Mouse (Mus musculus) retina, embryonic 14.5 days (tissue): ENCODE measurements around the gene Acacb.
A peak's percentile ranks its signal among the peaks of the same experiment; 100 is the strongest.

Experiments
- DNase-seq: peaks from one replicate; pipeline ENCODE4 v3.0.0-alpha.2; 2015; ENCODE audit warnings: low spot score

Acacb gene

GRCm38 (mm10) chr5:114176548-114177400 is 30.4 kb downstream of the Acacb start:
- DNase-seq: no peak

DNA sequence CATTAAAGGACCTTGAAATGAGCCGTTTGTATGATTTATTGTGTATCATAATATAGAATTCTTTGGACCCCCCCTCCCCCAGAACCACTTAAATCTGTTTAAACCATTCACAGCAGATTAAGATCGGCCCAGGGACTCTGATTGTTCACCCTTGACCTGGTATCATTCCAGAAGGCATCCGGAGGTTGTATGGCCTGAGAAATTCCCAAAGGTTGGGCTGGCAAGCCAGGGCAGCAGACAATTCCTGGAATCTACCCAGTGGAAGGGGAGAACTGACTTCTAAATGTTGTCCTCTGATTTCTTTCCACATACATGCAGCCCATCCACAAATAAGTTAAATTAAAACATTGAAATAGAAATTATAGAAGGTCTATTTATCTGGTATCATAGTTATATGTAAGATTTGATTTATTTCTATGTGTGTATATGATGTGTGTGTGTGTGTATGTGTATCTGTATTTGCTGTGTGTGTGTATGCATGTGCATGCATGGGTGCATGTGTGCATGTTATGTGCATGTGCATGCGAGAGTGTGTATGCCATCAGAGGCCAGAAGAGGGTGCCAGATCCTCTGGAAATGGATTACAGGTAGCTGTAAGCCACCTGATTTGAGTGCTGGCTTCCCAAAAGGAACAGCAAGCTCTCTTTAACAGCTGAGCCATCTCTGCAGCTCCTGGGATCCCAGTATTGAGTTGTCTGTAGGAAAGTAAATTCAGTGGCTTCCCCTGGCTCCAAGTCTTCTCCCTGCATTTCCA is 31.8 kb downstream of the Acacb start:
- DNase-seq: no peak

GRCm38 (mm10) chr5:114179541-114179940 is 33.2 kb downstream of the Acacb start:
- DNase-seq: no peak

GRCm38 (mm10) chr5:114183493-114183892 is 37.2 kb downstream of the Acacb start:
- DNase-seq: no peak

DNA sequence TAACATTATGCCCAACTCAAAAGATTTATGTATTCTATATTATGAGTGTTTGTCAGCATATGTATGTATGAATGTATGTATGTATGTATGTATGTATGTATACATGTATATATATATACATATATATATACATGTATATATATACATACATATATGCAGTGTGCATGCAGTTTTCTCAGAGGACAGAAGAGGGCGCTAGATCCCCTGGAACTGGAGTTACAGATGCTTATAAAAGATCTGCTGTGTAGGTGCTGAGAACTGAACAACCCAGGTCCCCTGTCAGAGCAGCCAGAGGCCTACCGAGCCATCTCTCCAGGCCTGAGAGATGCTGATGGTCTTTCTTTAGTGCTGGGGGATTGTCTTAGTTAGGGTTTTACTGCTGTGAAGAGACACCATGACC is 40.8 kb downstream of the Acacb start:
- no peak for DNase-seq

DNA sequence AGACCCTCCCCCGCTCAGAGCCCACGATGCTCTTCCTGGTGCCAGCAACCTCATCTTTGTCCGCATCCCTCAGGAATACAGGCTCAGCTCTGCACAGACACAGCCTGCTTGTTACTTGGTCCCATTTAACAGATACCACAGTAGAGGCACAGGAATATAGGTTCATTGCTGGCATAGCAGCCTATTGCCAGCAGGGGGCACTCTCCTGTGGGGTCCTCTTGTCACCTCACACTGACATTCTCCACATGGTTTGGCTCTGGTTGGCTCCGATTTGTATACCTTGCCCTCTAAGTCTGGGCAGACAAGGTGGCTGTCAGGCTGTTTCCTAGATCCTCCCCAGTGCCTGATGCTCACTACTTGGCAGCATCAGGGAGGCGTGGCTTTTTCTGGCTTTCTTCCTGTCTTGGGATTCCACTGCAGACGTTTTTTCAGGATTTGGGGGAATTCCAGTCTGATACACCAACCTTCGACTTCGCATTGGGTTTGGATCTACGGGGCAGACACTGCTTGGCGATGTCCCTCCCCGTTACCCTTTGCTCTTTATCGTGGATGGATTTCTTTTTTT is 42.6 kb downstream of the Acacb start:
- no peak for DNase-seq

DNA sequence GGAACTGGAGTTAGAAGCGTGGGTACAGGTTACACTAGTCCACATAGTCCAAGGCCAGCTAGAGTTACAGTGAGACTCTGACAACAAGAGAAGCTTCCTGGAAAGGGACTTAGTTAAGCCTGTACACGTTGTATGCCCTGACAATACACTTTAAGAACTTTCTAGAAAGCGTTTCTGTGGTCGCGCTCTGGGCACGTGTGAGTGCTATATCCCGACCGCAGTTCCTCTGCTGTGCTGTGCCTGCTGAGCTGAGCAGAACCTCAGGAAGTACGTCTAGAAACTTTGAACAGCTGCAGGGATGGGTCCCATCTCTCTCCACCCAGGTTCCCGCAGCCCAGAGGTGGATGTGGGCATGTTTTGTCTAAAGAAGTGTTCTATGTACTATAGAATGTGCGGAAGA is 47.8 kb downstream of the Acacb start:
- no peak for DNase-seq

DNA sequence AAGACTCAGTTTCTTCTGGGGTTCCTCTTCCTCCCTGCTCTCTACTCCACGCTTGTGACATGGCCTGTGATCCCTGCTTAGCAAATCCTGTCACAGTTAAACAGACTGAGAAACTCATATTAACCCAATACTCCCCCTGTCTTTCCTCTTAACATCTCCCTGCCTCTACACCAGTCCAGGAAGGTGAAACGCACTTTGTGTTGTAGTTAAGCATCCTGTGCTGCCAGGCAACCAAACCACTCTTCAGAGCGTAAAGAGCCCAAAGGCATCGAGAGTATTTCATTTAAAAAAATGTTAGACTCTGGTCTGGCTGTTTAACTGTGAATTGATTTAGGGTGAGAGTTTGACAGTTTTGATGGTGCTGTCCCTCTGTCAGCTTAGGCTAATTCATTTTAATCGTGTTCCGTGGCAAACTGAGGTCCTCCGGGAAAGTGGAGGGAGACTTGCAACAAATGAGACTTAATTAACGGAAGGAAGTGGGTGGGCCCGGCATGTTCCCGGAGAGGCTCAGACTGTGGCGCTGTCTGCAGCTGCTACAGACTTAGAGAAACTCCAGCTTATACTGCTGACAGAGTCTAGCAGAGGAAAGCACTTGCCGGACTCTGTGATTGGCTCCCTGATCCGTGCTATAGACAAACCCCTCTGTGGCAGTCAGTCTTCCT is 52.9 kb downstream of the Acacb start:
- DNase-seq: peak; percentile 47

DNA sequence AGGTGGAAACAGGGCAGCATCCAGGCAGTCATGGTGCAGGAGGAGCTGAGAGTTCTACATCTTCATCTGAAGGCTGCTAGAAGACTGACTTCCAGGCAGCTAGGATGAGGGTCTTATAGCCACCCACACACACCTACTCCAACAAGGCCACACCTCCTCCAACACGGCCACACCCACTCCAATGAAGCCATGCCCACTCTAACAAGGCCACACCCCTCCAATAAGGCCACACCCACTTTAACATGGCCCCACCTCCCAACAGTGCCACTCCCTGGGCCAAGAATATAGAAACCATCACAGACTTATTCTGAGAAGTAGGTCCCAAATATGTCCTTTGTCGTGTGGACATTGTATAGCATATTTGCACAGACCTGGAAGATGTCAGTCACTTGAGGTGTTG is 59.8 kb downstream of the Acacb start:
- no peak for DNase-seq

GRCm38 (mm10) chr5:114213183-114213582 is 66.8 kb downstream of the Acacb start:
- DNase-seq: no peak

DNA sequence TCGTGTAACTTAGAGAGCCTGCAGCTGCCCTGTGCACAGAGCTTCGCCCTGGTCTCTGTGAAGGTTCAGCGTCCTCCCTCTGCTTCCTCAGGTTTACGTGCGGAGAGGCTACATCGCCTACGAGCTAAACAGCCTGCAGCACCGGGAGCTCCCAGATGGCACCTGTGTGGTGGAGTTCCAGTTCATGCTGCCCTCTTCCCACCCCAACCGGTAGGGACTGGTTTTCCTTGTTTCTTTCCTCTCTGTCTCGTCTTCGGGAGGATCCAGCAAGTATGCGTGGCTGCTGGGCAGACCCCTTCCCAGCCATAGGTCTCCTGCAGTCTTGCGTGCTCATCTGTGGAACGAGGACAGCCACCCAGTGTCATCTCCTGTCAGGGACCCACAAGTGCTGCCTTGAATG is 72.4 kb downstream of the Acacb start:
- no peak for DNase-seq

GRCm38 (mm10) chr5:114226051-114226450 is 79.7 kb downstream of the Acacb start:
- no peak for DNase-seq

DNA sequence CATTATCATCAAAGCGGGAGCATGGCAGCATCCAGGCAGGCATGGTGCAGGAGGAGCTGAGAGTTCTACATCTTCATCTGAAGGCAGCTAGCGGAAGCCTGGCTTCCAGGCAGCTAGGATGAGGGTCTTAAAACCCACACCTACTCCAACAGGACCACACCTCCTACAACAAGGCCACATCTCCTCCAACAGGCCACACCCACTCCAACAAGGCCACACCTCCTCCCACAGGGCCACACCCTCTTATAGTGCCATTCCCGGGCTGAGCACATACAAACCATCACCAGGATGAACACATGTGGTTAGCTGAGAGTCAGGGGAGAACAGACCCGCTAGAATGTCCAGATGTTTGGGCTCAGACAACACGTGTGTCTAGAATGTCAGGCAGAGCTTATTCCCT is 82.6 kb downstream of the Acacb start:
- DNase-seq: no peak

- DNase-seq: no peak
Observed at GRCm38 (mm10) chr5:114238924-114239323, 92.6 kb downstream of the Acacb start.

DNA sequence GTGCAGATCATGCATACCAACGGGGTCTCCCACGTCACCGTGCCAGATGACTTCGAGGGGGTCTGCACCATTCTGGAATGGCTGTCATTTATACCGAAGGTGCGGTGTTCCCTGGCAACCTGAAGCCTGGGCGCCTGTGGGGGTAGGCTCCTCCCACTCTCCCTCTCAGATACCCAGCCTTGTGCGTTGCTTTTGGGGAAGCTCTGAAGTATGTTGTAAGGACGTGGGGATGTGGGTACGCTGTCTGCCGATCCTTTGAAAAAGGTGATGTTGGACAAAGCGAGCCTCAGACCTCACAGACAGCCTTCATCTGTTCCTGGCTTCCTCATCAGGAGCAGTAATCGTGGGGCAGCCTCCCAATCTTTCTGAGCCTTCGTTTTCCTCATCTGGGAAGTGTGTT is 93.4 kb downstream of the Acacb start:
- no peak for DNase-seq

DNA sequence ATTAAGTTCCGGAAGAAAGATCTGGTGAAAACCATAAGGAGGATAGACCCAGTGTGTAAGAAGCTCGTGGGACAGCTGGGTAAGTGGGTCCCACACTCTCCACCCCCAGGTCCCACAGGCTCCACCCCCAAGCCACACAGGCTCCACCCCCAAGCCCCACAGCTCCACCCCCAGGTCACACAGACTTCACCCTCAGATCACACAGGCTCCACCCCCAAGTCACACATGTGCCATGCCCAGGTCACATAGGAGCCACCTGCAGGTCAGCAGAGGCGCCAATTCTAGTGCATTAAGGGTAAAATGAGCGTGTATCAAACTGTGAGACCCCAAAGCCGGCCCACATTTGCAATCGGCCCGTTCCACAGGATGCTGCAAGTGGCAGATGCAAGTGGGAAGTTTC is 100.1 kb downstream of the Acacb start:
- no peak for DNase-seq

GRCm38 (mm10) chr5:114248174-114248589 is 101.8 kb downstream of the Acacb start:
- peak; percentile 91 for DNase-seq

DNA sequence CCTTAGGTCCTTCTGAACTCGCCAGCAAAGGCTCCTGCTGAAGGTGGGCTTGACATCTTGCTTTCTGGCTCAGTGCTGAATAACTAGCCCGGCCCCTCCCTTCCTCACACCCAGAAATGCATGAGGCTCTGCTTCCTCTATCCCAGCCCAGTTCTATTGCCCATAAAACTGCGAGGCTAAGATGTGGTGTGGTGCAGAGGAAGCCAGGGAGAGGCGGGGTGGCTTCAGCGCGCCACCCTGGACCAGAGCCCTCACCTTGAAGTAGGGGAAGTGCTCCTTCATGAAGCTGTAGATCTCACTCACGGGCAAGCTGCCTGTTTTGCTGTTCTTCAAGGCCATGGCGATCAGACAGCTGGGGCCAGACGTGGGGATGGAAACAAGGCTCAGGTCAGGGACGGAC is 113.2 kb downstream of the Acacb start:
- no peak for DNase-seq

DNA sequence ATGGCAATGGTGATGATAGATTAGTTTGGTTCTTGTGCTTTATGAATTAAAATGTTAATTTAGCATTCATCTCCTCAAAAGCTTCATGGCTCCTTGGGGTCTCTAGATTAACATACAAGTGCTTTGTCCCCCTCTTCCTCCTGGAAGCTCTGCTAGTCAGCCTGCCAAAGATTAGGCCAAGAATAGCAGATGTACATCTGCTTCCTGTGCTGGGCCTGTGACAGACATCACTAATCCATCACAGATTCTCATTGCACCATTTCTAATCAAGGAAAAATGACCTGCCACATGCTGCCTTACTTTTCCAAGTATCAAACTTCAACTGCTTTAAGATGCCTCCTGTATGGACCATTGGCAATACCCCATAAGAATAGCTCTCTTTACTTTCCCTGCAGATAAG is 115.2 kb downstream of the Acacb start:
- no peak for DNase-seq

GRCm38 (mm10) chr5:114264030-114264459 is 117.7 kb downstream of the Acacb start:
- peak; percentile 76 for DNase-seq

DNA sequence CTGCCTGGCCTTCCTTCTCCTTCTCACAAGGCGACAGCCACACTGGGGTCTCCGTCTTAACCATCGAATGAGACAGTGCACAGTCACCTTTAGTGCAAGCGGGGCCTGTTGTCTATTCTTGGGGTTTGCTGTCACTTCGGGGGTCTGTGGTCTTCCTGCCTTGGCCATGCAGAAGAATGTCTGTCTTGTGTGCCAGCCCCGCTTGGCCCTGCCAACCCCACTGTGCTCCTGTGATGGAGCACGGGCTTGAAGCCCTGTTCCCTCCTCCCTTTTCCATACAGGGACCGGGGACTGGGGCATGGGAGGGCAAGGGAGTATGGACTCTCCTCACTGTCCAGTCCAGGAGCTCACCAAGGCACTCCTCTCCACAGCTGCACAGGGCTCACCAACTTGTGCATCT is 118.5 kb downstream of the Acacb start:
- DNase-seq: no peak

- no peak for DNase-seq
Observed at GRCm38 (mm10) chr5:114268646-114269045, 122.3 kb downstream of the Acacb start.
